Mouse (Mus musculus): ENCODE results near the gene Ctcfl. TPM values are rescaled to one million over a fixed set of nuclear protein-coding genes. Genes with fewer than 3 reads are reported as not detected.

Ctcfl gene
- polyA plus RNA-seq, 1 experiment: not detected

- TF ChIP-seq POLR2A (IDR thresholded peaks at IDR 0.05; ENCODE audit: extremely low read depth, insufficient read depth, low read length): no peak
- TF ChIP-seq CTCF (IDR thresholded peaks at IDR 0.05; ENCODE audit: extremely low read depth, insufficient read depth, low read length): no peak
- no peaks in the 10 kb centered on the region for H3K4me1 ChIP-seq (ENCODE audit: control insufficient read depth, insufficient read depth, low read length)
- no peak overlapping the region for H3K27ac ChIP-seq (ENCODE audit: insufficient read depth, low read length)
- H3K4me3 ChIP-seq (ENCODE audit: insufficient read depth, low read length): no peak overlapping the region
These were observed 38.1 kb upstream of the Ctcfl start for GRCm38 (mm10) chr2:173157376-173157775.

GRCm38 (mm10) chr2:173156923-173157322 is 37.6 kb upstream of the Ctcfl start:
- Histone ChIP-seq H3K4me3 (ENCODE audit: insufficient read depth, low read length) (no peak overlapping the region), H3K27ac (ENCODE audit: insufficient read depth, low read length) (no peak overlapping the region), H3K4me1 (ENCODE audit: control insufficient read depth, insufficient read depth, low read length) (no peaks in the 10 kb centered on the region)
- no peak for TF ChIP-seq POLR2A (IDR thresholded peaks at IDR 0.05; ENCODE audit: extremely low read depth, insufficient read depth, low read length)
- TF ChIP-seq CTCF (IDR thresholded peaks at IDR 0.05; ENCODE audit: extremely low read depth, insufficient read depth, low read length): no peak

- Histone ChIP-seq H3K27ac (ENCODE audit: insufficient read depth, low read length) (no peak overlapping the region), H3K4me3 (ENCODE audit: insufficient read depth, low read length) (no peak overlapping the region), H3K4me1 (ENCODE audit: control insufficient read depth, insufficient read depth, low read length) (no peaks in the 10 kb centered on the region)
- TF ChIP-seq CTCF (IDR thresholded peaks at IDR 0.05; ENCODE audit: extremely low read depth, insufficient read depth, low read length) (no peak), POLR2A (IDR thresholded peaks at IDR 0.05; ENCODE audit: extremely low read depth, insufficient read depth, low read length) (no peak)
These were observed 36.6 kb upstream of the Ctcfl start for GRCm38 (mm10) chr2:173155907-173156306.

- Histone ChIP-seq H3K4me1 (ENCODE audit: control insufficient read depth, insufficient read depth, low read length) (no peaks in the 10 kb centered on the region), H3K4me3 (ENCODE audit: insufficient read depth, low read length) (no peak overlapping the region), H3K27ac (ENCODE audit: insufficient read depth, low read length) (no peak overlapping the region)
- TF ChIP-seq POLR2A (IDR thresholded peaks at IDR 0.05; ENCODE audit: extremely low read depth, insufficient read depth, low read length) (no peak), CTCF (IDR thresholded peaks at IDR 0.05; ENCODE audit: extremely low read depth, insufficient read depth, low read length) (no peak)
These were observed 35.6 kb upstream of the Ctcfl start for GRCm38 (mm10) chr2:173154962-173155361.

- H3K4me3 ChIP-seq (ENCODE audit: insufficient read depth, low read length): no peak overlapping the region
- H3K27ac ChIP-seq (ENCODE audit: insufficient read depth, low read length): no peak overlapping the region
- H3K4me1 ChIP-seq (ENCODE audit: control insufficient read depth, insufficient read depth, low read length): no peaks in the 10 kb centered on the region
- no peak for TF ChIP-seq CTCF (IDR thresholded peaks at IDR 0.05; ENCODE audit: extremely low read depth, insufficient read depth, low read length)
- TF ChIP-seq POLR2A (IDR thresholded peaks at IDR 0.05; ENCODE audit: extremely low read depth, insufficient read depth, low read length): no peak
These were observed 35.2 kb upstream of the Ctcfl start for GRCm38 (mm10) chr2:173154513-173154912.

- Histone ChIP-seq H3K4me3 (ENCODE audit: insufficient read depth, low read length) (no peak overlapping the region), H3K27ac (ENCODE audit: insufficient read depth, low read length) (no peak overlapping the region), H3K4me1 (ENCODE audit: control insufficient read depth, insufficient read depth, low read length) (no peaks in the 10 kb centered on the region)
- TF ChIP-seq POLR2A (IDR thresholded peaks at IDR 0.05; ENCODE audit: extremely low read depth, insufficient read depth, low read length) (no peak), CTCF (IDR thresholded peaks at IDR 0.05; ENCODE audit: extremely low read depth, insufficient read depth, low read length) (no peak)
These were observed 33.9 kb upstream of the Ctcfl start for GRCm38 (mm10) chr2:173153266-173153665.

- no peak for TF ChIP-seq POLR2A (IDR thresholded peaks at IDR 0.05; ENCODE audit: extremely low read depth, insufficient read depth, low read length)
- no peak for TF ChIP-seq CTCF (IDR thresholded peaks at IDR 0.05; ENCODE audit: extremely low read depth, insufficient read depth, low read length)
- no peak within 1 kb of the TSS for H3K27ac ChIP-seq (ENCODE audit: insufficient read depth, low read length)
- no peaks in the 10 kb centered on the region for H3K4me1 ChIP-seq (ENCODE audit: control insufficient read depth, insufficient read depth, low read length)
- no peak within 1 kb of the TSS for H3K4me3 ChIP-seq (ENCODE audit: insufficient read depth, low read length)
These were observed 33.3 kb upstream of the Ctcfl start, which contains the start of gene Pck1 for GRCm38 (mm10) chr2:173152436-173153151. Gene Pck1 (plus strand): TSS chr2:173153048.

GRCm38 (mm10) chr2:173151784-173152284 is 32.5 kb upstream of the Ctcfl start:
- Histone ChIP-seq H3K4me3 (ENCODE audit: insufficient read depth, low read length) (no peak overlapping the region), H3K27ac (ENCODE audit: insufficient read depth, low read length) (no peak overlapping the region), H3K4me1 (ENCODE audit: control insufficient read depth, insufficient read depth, low read length) (no peaks in the 10 kb centered on the region)
- TF ChIP-seq POLR2A (IDR thresholded peaks at IDR 0.05; ENCODE audit: extremely low read depth, insufficient read depth, low read length): no peak
- TF ChIP-seq CTCF (IDR thresholded peaks at IDR 0.05; ENCODE audit: extremely low read depth, insufficient read depth, low read length): no peak

GRCm38 (mm10) chr2:173151352-173151751 is 32.0 kb upstream of the Ctcfl start:
- no peak for TF ChIP-seq POLR2A (IDR thresholded peaks at IDR 0.05; ENCODE audit: extremely low read depth, insufficient read depth, low read length)
- no peak for TF ChIP-seq CTCF (IDR thresholded peaks at IDR 0.05; ENCODE audit: extremely low read depth, insufficient read depth, low read length)
- Histone ChIP-seq H3K27ac (ENCODE audit: insufficient read depth, low read length) (no peak overlapping the region), H3K4me3 (ENCODE audit: insufficient read depth, low read length) (no peak overlapping the region), H3K4me1 (ENCODE audit: control insufficient read depth, insufficient read depth, low read length) (no peaks in the 10 kb centered on the region)

- TF ChIP-seq CTCF (IDR thresholded peaks at IDR 0.05; ENCODE audit: extremely low read depth, insufficient read depth, low read length) (no peak), POLR2A (IDR thresholded peaks at IDR 0.05; ENCODE audit: extremely low read depth, insufficient read depth, low read length) (no peak)
- no peak overlapping the region for H3K4me3 ChIP-seq (ENCODE audit: insufficient read depth, low read length)
- H3K27ac ChIP-seq (ENCODE audit: insufficient read depth, low read length): no peak overlapping the region
- no peaks in the 10 kb centered on the region for H3K4me1 ChIP-seq (ENCODE audit: control insufficient read depth, insufficient read depth, low read length)
These were observed 28.7 kb upstream of the Ctcfl start for GRCm38 (mm10) chr2:173148001-173148400.

Data from cortical plate, adult 2 months (tissue).